Mouse (Mus musculus) hindbrain, embryonic 13.5 days (tissue): ENCODE data around the gene Clpx. TPM values are rescaled to one million over a fixed set of nuclear protein-coding genes. Genes with fewer than 3 reads are reported as not detected.
"Not testable (repeated sequence)": the region's sequence is repeated elsewhere in the genome, so short reads cannot be mapped to it uniquely, and the experiment has no call there.

Source experiments
- ATAC-seq: fragments of 200-750 bp; cut with Nextera tagmentation; 2 replicates; pipeline ENCODE4 v1.8.0; 2017; ENCODE audit warnings: moderate TSS enrichment; ENCODE audit not compliant: low FRiP score
- H3K27ac ChIP-seq: fragments of 300-500 bp; sonication (generic); 2 replicates; pipeline ENCODE4 v1.5.1; 2015; ENCODE audit warnings: inconsistent platforms, mild to moderate bottlenecking, moderate library complexity
- H3K27me3 ChIP-seq: fragments of 300-500 bp; sonication (generic); 2 replicates; pipeline ENCODE4 v1.6.1; 2015; ENCODE audit warnings: mild to moderate bottlenecking, inconsistent platforms
- H3K36me3 ChIP-seq: fragments of 300-500 bp; sonication (generic); 2 replicates; pipeline ENCODE4 v1.6.1; 2015; ENCODE audit warnings: mild to moderate bottlenecking, inconsistent platforms
- H3K4me1 ChIP-seq: fragments of 300-500 bp; sonication (generic); replicated peaks from 2 replicates; pipeline ENCODE4 v1.6.1; 2015; ENCODE audit warnings: inconsistent platforms
- H3K4me2 ChIP-seq: fragments of 300-500 bp; sonication (generic); 2 replicates; pipeline ENCODE4 v1.6.1; 2015; ENCODE audit warnings: inconsistent platforms, mild to moderate bottlenecking, moderate library complexity
- H3K4me3 ChIP-seq: fragments of 300-500 bp; sonication (generic); 2 replicates; pipeline ENCODE4 v1.5.1; 2015; ENCODE audit warnings: mild to moderate bottlenecking, inconsistent platforms
- H3K9ac ChIP-seq: fragments of 300-500 bp; sonication (generic); 2 replicates; pipeline ENCODE4 v1.6.1; 2015; ENCODE audit warnings: mild to moderate bottlenecking, inconsistent platforms
- H3K9me3 ChIP-seq: fragments of 300-500 bp; sonication (generic); 2 replicates; pipeline ENCODE4 v1.6.1; 2016; ENCODE audit warnings: inconsistent platforms
- WGBS: fragments of 180-500 bp; shearing (Covaris S2); methylation state at CpG from one replicate; pipeline ENCODE4 v1.1.7; 2015; 5-methylcytosine and 5-hydroxymethylcytosine counted together
- polyA plus RNA-seq: library from polyadenylated mRNA; unstranded; fragments of >200 nt; fragmentation: Nextera tagmentation; extraction: Ambion mirVana; gene quantifications from 2 replicates; pipeline ENCODE4 v1.2.1, GENCODE M21; 2015

Gene Clpx
- polyA plus RNA-seq, 1 experiment from 2014 or later, result 46.8 TPM

- WGBS, result 88% methylated on average over 5 of the region's 5 CpGs
- Histone ChIP-seq H3K9ac (no peak overlapping the region), H3K9me3 (no peaks in the 10 kb centered on the region), H3K27me3 (no peaks in the 10 kb centered on the region), H3K4me1 (no peaks in the 10 kb centered on the region), H3K27ac (no peak overlapping the region), H3K4me2 (no peak overlapping the region), H3K4me3 (no peak overlapping the region), H3K36me3 (peaks cover 21% of the 10 kb centered on the region)
- no peak for ATAC-seq
These were observed 39.9 kb downstream of the Clpx start for GRCm38 (mm10) chr9:65333958-65334357.

GRCm38 (mm10) chr9:65339146-65339545 lies 45.1 kb downstream of the Clpx start:
- no peaks in the 10 kb centered on the region for H3K4me1 ChIP-seq
- H3K4me2 ChIP-seq, result no peak overlapping the region
- no peak overlapping the region for H3K27ac ChIP-seq
- ATAC-seq, result no peak
- 81% methylated on average over 4 of the region's 4 CpGs for WGBS
- H3K4me3 ChIP-seq, result no peak overlapping the region
- no peak overlapping the region for H3K9ac ChIP-seq
- H3K9me3 ChIP-seq, result no peaks in the 10 kb centered on the region
- H3K27me3 ChIP-seq, result 0 out of 2 replicates have a peak, but pooled peaks cover 7% of the 10 kb centered on the region
- H3K36me3 ChIP-seq, result no peaks in the 10 kb centered on the region

DNA sequence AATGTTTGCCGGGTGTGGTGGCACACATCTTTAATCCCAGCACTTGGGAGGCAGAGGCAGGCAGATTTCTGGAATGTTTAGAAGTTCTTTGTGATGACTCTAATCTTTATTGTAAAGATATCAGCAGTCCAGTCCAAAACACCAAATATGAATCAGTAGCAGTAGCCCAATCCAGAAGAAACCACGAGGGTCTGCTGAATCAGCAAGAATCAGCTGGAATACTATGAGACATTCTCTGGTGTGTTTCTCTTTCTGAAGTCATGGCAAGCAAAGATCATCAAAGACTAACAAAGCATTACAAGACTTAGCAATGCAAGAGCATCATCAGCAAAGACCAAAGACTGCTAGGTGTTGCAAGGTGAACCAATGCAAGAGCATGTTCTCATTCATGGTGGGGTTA lies 46.4 kb downstream of the Clpx start:
- WGBS, result 93% methylated on average over 2 of the region's 2 CpGs
- no peak overlapping the region for H3K4me2 ChIP-seq
- no peak overlapping the region for H3K9ac ChIP-seq
- H3K4me1 ChIP-seq, result no peaks in the 10 kb centered on the region; the same call in 1 of the 2 replicates
- 0 out of 2 replicates have a peak, but pooled peaks cover 7% of the 10 kb centered on the region for H3K27me3 ChIP-seq
- H3K4me3 ChIP-seq, result no peak overlapping the region
- no peaks in the 10 kb centered on the region for H3K36me3 ChIP-seq
- no peak overlapping the region for H3K27ac ChIP-seq
- no peaks in the 10 kb centered on the region for H3K9me3 ChIP-seq
- no peak for ATAC-seq

- WGBS, result 64% methylated on average over 11 of the region's 11 CpGs
- peak; percentile 47 for ATAC-seq
- peak overlapping the region; percentile 99 for H3K9ac ChIP-seq
- H3K4me3 ChIP-seq, result peak overlapping the region; percentile 100
- not testable (repeated sequence) for H3K36me3 ChIP-seq, H3K9me3 ChIP-seq, H3K27me3 ChIP-seq
- peaks cover 30% of the 10 kb centered on the region for H3K4me1 ChIP-seq
- peak overlapping the region; percentile 93 for H3K4me2 ChIP-seq
- H3K27ac ChIP-seq, result peak overlapping the region; percentile 97
These were observed 51.4 kb downstream of the Clpx start for GRCm38 (mm10) chr9:65345439-65345838.

- Histone ChIP-seq H3K4me1 (peaks cover 30% of the 10 kb centered on the region), H3K27me3 (0 out of 2 replicates have a peak, but pooled peaks cover 7% of the 10 kb centered on the region), H3K9me3 (no peaks in the 10 kb centered on the region), H3K4me3 (peak within 1 kb of the TSS; percentile 100), H3K36me3 (no peaks in the 10 kb centered on the region), H3K27ac (peak within 1 kb of the TSS; percentile 97), H3K4me2 (peak within 1 kb of the TSS; percentile 93), H3K9ac (peak within 1 kb of the TSS; percentile 99)
- peak; percentile 98 for ATAC-seq
- WGBS, result 2% methylated on average over 47 of the region's 59 CpGs
These were observed 51.9 kb downstream of the Clpx start, which contains the start of gene Pdcd7 for GRCm38 (mm10) chr9:65345854-65346475. Pdcd7 (plus strand) TSS chr9:65346104.

DNA sequence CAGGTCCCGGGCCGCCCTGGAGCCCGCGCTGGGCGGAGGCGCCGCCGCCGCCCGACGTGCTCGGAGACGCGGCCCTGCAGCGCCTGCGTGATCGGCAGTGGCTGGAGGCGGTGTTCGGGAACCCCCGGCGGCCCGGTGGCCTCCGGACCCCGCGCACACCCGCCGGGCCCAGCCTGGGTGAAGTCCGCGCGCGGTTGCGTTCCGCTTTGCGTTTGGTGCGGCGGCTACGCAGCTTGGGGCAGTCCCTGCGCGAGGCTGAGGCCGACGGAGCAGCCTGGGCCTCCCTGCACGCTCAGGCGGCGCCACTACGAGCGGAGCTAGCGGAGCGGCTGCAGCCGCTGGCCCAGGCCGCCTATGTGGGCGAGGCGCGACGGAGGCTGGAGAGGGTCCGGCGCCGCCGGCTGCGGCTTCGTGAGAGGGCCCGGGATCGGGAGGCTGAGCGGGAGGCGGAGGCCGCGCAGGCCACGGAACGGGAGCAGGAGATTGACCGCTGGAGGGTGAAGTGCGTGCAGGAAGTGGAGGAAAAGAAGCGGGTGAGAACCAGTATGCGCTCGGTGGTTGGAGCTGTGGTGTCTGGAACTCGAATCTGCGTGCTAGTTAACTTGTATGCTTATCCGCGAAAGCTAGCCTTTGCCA lies 52.5 kb downstream of the Clpx start:
- peak overlapping the region; percentile 97 for H3K27ac ChIP-seq
- peak overlapping the region; percentile 100 for H3K4me3 ChIP-seq
- H3K4me2 ChIP-seq, result peak overlapping the region; percentile 93
- under 1% methylated on average over 73 of the region's 77 CpGs for WGBS
- H3K27me3 ChIP-seq, result 0 out of 2 replicates have a peak, but pooled peaks cover 7% of the 10 kb centered on the region
- H3K36me3 ChIP-seq, result no peaks in the 10 kb centered on the region
- H3K9me3 ChIP-seq, result no peaks in the 10 kb centered on the region
- peak; percentile 81 for ATAC-seq
- peak overlapping the region; percentile 99 for H3K9ac ChIP-seq
- H3K4me1 ChIP-seq, result peaks cover 30% of the 10 kb centered on the region

DNA sequence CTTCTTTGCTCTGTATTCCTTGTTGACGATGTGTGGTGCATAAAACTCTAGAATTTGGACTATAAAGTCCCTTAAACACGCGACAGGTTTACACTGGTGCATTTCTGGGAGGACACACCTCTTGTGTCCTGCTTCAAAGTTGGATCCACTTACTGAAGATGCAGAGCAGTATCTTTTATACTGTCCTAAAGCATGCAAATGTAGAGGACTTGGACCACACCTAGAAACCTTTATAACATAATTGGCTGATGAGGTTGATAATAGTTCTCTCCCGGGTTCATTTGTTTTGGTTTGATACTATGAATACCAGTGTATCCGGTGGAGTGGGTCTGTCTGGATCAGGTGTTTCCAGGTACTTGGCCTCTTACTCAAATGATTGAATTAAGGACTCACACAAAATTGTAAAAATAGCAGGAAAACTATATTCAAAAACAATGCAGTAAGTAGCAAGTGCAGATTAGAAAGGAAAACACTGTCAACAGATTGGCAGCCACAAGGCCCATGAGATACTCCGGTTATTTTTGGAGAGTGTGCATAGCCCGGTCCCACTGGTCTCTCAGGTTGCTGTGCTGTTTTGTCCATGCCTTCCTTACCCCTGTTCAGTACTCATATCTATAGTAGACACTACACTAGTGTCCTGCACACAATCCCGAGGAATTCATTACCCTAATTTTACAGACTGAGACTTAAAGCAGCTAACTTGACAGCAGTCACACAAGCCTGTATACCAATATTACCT lies 53.2 kb downstream of the Clpx start:
- Histone ChIP-seq H3K4me2 (peak overlapping the region; percentile 93), H3K27me3 (0 out of 2 replicates have a peak, but pooled peaks cover 7% of the 10 kb centered on the region), H3K9me3 (no peaks in the 10 kb centered on the region), H3K27ac (no peak overlapping the region), H3K9ac (peak overlapping the region; percentile 99), H3K4me1 (peaks cover 30% of the 10 kb centered on the region), H3K4me3 (peak overlapping the region; percentile 100), H3K36me3 (no peaks in the 10 kb centered on the region)
- WGBS, result 54% methylated on average over 8 of the region's 8 CpGs
- no peak for ATAC-seq

DNA sequence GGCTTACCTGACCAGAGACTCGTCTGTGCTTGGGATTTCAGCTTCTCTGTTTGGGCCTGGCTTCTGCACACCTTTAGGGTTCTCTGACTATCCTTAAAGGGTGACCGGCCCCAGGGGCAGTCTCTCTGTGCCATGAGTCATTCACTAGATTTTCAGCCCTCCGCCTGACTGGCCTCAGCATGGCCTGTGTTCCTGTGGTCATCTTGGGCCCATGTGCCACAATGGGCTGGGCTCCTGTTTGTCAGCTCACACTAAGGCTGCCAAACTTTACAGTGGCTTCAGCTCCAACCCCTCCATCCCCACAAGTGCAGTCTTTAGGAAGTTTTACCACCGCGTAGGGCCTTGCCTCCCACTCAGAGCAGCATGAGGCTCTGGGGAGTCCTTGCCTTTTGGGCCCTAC lies 59.2 kb downstream of the Clpx start:
- Histone ChIP-seq H3K4me1 (peaks cover 19% of the 10 kb centered on the region), H3K9ac (no peak overlapping the region), H3K4me2 (no peak overlapping the region), H3K27me3 (no peaks in the 10 kb centered on the region), H3K36me3 (peaks cover 41% of the 10 kb centered on the region), H3K4me3 (no peak overlapping the region), H3K27ac (no peak overlapping the region), H3K9me3 (no peaks in the 10 kb centered on the region)
- ATAC-seq, result no peak
- 88% methylated on average over 5 of the region's 5 CpGs for WGBS

DNA sequence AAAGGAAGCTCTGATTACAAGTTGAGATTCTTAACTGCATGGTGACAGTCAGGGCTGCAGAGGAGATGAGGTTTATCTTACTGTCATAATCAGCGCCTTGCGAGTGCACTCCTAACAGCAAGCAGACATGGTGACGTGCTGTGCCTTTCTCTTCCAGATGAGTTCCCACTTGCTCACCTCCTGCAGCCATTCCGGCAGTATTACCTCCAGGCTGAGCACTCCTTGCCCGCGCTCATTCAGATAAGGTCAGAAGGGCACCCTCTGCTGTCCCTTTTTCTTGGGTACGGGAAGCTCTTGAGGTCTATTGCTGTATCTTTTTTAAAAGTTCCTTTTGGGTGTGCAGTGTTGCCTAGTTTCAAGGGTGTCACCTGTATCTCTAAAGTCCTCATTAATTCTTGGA lies 62.5 kb downstream of the Clpx start:
- peaks cover 70% of the 10 kb centered on the region for H3K36me3 ChIP-seq
- ATAC-seq, result no peak
- H3K9me3 ChIP-seq, result no peaks in the 10 kb centered on the region
- 90% methylated on average over 7 of the region's 7 CpGs for WGBS
- H3K27ac ChIP-seq, result no peak overlapping the region
- 0 out of 2 replicates have a peak, but pooled peaks cover 5% of the 10 kb centered on the region for H3K4me1 ChIP-seq
- no peak overlapping the region for H3K4me2 ChIP-seq
- H3K4me3 ChIP-seq, result no peak overlapping the region
- H3K27me3 ChIP-seq, result no peaks in the 10 kb centered on the region
- H3K9ac ChIP-seq, result no peak overlapping the region

GRCm38 (mm10) chr9:65356971-65357370 lies 62.9 kb downstream of the Clpx start:
- 0 out of 2 replicates have a peak, but pooled peaks cover 5% of the 10 kb centered on the region for H3K4me1 ChIP-seq
- H3K4me2 ChIP-seq, result no peak overlapping the region
- 94% methylated on average over 2 of the region's 2 CpGs for WGBS
- H3K9me3 ChIP-seq, result no peaks in the 10 kb centered on the region
- H3K9ac ChIP-seq, result no peak overlapping the region
- peaks cover 74% of the 10 kb centered on the region for H3K36me3 ChIP-seq
- H3K27ac ChIP-seq, result no peak overlapping the region
- H3K27me3 ChIP-seq, result no peaks in the 10 kb centered on the region
- H3K4me3 ChIP-seq, result no peak overlapping the region
- no peak for ATAC-seq

- Histone ChIP-seq H3K27me3 (no peaks in the 10 kb centered on the region), H3K4me2 (no peak overlapping the region), H3K9ac (no peak overlapping the region), H3K27ac (no peak overlapping the region), H3K4me1 (no peaks in the 10 kb centered on the region), H3K36me3 (peaks cover 84% of the 10 kb centered on the region), H3K9me3 (no peaks in the 10 kb centered on the region), H3K4me3 (no peak overlapping the region)
- WGBS, result 92% methylated on average over 1 of the region's 1 CpGs
- ATAC-seq, result no peak
These were observed 65.0 kb downstream of the Clpx start for GRCm38 (mm10) chr9:65358956-65359480.
